Mouse (Mus musculus): ENCODE results near the gene Hist1h2bf.
"Not testable (repeated sequence)": the region's sequence is repeated elsewhere in the genome, so short reads cannot be mapped to it uniquely, and the experiment has no call there.

Gene Hist1h2bf

GRCm38 (mm10) chr13:23586099-23586939 lies 12.3 kb upstream of the Hist1h2bf start:
- no peak for DNase-seq

- DNase-seq = peak; percentile 49 to 51
These were observed 11.6 kb upstream of the Hist1h2bf start for GRCm38 (mm10) chr13:23585442-23586098.

- DNase-seq = peak; percentile 53 to 74
These were observed 11.0 kb upstream of the Hist1h2bf start for GRCm38 (mm10) chr13:23585029-23585441.

- DNase-seq = peak in 1 of 2 experiments; percentile 14
These were observed 10.3 kb upstream of the Hist1h2bf start for GRCm38 (mm10) chr13:23584331-23584730.

GRCm38 (mm10) chr13:23583387-23584068 lies 9.5 kb upstream of the Hist1h2bf start:
- no peak for DNase-seq

- no peak for DNase-seq
These were observed 8.4 kb upstream of the Hist1h2bf start for GRCm38 (mm10) chr13:23582219-23583056.

- peak; percentile 86 to 90 for DNase-seq
These were observed 7.6 kb upstream of the Hist1h2bf start, which contains the start of gene Hist1h4d for GRCm38 (mm10) chr13:23581408-23582218. Hist1h4d (plus strand) TSS chr13:23581598.

GRCm38 (mm10) chr13:23577835-23578234 lies 3.8 kb upstream of the Hist1h2bf start:
- no peak for DNase-seq

- DNase-seq = no peak
These were observed 3.1 kb upstream of the Hist1h2bf start for GRCm38 (mm10) chr13:23576906-23577639.

- no peak for DNase-seq
These were observed 2.4 kb upstream of the Hist1h2bf start for GRCm38 (mm10) chr13:23576351-23576881.

GRCm38 (mm10) chr13:23575864-23576313 lies 1.9 kb upstream of the Hist1h2bf start:
- not testable (repeated sequence) for DNase-seq

GRCm38 (mm10) chr13:23575271-23575851 lies 1.4 kb upstream of the Hist1h2bf start, which contains the start of gene Hist1h3d:
Hist1h3d (plus strand) TSS chr13:23575763.
- DNase-seq = peak in 1 of 2 experiments; percentile 32

- DNase-seq = not testable (repeated sequence)
These were observed 662 bp upstream of the Hist1h2bf start for GRCm38 (mm10) chr13:23574546-23575170.

- DNase-seq = not testable (repeated sequence)
These were observed 730 bp downstream of the Hist1h2bf start for GRCm38 (mm10) chr13:23573034-23573897.

- no peak for DNase-seq
These were observed 1.6 kb downstream of the Hist1h2bf start for GRCm38 (mm10) chr13:23572218-23573033.

GRCm38 (mm10) chr13:23571504-23572217 lies 2.3 kb downstream of the Hist1h2bf start:
- not testable (repeated sequence) for DNase-seq
